Mouse (Mus musculus) frontal cortex, postnatal 36 days (tissue): ENCODE results near the gene Arhgef2.

Experiments
- DNase-seq, 2 experiments: peaks; one replicate each; pipeline ENCODE4 v3.0.0; 2022; ENCODE audit warnings: low spot score in 2 of 2

Arhgef2 gene

DNA sequence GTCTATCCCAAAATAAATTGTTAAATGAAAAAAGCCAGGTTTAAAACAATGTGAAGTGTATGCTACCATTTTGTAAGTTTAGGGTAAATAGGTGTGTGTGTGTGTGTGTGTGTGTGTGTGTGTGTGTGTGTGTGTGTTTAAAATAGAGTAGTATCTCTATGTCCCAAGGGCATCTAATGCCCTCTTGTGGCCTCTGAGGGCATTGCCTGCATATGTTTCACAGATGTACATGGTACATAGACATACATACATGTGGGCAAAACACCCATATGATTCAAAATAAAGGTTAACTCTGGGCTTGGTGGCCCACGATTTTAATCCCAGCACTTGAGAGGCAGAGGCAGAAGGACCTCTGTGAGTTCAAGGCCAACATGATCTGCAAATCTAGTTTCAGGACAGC, 34.9 kb downstream of the Arhgef2 start:
- DNase-seq: peak in 1 of 2 experiments; percentile 79

DNA sequence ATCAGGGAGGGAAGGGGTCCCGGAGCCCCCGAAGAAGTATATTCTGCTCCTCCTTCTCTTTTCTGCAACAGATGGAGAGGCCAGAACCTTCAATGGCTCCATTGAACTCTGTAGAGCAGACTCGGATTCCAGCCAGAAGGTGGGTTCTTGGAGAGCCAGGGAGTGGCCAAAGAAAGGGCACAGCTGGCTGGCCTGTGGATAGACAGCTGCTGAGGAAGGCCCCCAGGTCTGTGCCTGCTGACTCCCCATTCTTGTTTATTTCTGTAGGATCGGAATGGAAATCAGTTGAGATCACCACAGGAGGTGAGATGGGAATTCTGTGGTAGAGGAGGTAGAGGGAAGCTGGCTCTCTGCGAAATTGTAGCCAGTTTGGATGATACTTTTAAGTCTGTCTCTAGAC, 37.3 kb downstream of the Arhgef2 start:
- DNase-seq: no peak

DNA sequence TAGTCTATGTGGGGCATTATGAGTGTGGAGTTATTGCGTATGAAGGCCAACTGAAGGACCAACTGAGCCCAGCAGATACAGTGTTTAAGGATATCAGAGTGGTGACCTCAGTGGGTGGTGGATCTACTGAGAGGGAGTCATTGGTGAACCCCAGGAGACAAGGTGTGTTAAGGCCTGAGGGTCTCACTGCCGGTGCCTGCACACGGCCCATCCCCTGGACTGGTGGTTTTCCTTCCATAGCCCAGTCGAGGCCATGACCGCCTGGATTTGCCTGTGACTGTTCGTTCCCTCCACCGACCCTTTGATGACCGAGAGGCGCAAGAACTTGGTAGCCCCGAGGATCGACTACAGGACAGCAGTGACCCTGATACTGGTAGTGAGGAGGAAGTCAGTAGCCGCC, 40.2 kb downstream of the Arhgef2 start:
- no peak for DNase-seq

DNA sequence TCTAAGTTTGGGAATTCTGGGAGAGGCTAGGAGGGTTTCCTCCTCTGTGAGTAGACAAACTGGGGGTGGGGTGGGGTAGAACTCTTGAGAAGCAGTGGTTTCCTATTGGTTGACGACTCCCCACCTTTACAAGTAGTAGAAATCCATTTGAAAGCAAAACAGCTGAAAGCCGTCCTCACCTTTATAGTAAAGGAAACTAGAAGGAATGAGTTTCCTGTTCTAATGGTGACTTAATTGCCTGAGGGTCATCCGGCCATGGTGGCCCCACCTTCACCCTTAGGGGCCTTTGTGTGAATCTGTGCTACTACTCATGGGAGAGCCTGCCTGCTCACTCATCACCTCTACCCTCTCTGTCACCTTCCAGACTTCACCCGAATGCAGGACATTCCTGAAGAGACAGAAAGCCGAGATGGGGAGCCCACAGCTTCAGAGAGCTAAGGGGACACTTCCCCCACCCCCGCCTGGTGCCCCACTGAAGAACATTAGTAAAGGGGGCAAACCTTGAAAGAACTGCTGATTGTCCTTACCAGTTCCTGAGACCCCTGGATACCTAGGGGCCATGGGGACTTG, 40.7 kb downstream of the Arhgef2 start:
- DNase-seq: no peak

DNA sequence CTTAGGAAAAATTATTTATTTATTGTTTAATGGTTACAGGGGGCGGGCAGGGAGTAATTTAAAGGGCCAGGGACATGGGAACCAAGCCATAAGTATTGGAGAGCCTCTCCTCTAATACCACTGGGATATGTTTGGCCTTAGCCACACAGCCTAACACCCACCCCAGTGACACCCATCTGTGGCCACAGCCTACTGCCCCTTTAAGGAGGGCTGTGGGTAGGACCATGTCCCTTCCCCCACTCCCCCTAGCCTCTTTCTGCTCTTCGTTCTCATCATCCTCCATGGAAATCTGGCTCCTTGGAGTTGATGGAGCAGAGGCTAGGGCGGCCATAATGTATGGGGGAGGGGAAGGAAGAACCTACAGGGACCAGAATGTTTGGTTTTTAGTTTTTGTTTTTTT, 41.3 kb downstream of the Arhgef2 start:
- no peak for DNase-seq

DNA sequence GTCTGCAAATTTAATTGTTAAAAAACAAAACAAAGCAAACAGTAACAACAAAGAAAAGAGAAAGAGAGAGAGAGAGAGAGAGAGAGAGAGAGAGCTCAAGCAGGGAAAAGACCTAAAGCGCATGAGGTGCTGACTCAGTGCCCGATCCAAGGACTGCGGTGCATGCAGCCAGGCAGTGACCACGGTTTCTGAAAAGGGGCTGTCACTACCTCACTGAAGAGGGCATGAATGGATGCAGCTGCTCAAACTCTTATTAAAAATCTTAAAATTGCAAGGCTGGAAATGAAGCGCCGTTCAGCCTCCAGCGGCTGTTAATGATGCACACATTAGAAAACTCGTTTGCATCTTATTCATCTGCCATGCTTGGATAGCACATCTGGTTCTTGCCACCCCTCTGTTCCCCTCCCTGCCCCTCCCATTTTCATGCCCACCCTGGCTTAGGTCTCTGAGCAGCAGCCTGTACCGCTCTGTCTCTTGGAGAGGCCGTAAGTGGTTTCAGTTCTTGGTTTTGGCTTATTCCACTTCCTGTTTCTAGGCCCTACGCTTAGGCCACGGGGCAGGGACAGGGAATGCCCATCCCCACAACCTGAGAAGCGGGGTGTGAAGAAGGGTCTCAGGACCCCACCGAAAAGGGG, 42.1 kb downstream of the Arhgef2 start:
- no peak for DNase-seq

DNA sequence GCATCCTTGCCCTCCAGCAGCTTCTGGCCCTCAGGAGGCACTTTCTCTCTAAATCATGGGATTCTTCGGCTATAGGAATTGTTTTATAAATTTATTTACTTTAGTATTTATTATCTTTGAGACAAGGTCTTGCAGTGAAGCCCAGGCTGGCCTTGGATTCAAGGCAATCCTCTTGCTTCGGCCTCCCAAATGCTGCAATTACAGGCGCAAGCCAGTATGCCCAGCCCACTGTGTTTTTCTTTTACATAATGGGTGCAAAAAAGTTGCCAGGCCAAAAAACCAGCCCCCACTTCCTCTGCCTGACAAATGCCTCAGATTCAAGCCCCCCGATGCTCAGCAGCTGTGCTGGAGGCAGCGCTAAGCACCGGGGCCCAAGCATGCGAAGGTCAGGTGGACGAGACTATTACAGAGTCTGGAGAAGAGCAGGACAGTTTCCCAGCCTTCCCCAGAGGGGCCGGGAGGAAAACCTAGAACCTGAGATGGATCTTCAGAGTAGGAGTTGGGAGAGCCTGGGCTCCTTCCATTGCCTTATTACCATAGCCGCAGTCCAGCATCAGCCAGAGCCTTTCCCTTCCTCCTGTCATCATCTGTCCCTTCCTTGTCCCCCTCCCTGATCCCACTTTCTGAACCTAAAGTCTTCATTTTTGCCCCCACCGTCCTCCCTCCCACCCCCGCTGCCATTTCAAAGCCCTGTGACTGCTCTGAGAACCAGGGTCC, 42.8 kb downstream of the Arhgef2 start:
- DNase-seq: no peak

DNA sequence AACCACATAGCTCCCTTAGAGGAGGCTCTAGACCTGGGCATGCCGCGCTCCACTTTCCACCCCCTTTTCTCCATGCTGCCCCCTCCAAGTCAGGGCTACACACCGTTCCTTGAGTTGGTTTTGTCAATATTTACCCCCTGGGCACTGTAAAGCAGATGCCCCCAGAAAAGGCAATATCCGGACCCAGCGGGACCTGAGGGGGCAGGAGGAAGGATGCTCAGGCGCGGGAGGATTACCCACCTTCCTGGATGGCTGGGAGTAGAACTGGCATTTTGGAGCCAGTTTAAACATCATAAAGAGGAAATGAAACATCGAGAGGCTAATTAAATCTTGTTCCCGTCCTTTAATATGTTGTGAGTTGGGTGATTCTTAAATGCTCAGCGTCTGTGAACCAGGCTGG, 43.4 kb downstream of the Arhgef2 start:
- no peak for DNase-seq

DNA sequence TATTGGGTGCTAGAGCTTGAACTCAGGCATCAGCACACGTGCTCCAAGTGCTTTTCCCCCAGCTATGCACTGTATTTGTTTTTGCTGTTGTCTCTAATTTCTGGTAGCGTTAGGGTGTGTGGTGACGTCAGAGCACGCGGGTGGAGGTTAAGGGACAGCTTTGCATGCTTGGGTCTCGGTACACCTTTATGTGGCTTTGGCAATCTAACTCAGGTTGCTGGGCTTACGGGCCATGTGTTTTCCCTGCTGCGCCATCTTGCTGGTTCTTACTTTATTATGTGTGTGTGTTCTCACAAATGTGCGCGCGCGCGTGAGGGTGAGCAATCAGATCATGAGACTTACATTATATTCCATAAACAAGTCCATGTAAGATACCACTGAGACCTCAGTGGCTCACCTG, 44.2 kb downstream of the Arhgef2 start:
- DNase-seq: no peak

DNA sequence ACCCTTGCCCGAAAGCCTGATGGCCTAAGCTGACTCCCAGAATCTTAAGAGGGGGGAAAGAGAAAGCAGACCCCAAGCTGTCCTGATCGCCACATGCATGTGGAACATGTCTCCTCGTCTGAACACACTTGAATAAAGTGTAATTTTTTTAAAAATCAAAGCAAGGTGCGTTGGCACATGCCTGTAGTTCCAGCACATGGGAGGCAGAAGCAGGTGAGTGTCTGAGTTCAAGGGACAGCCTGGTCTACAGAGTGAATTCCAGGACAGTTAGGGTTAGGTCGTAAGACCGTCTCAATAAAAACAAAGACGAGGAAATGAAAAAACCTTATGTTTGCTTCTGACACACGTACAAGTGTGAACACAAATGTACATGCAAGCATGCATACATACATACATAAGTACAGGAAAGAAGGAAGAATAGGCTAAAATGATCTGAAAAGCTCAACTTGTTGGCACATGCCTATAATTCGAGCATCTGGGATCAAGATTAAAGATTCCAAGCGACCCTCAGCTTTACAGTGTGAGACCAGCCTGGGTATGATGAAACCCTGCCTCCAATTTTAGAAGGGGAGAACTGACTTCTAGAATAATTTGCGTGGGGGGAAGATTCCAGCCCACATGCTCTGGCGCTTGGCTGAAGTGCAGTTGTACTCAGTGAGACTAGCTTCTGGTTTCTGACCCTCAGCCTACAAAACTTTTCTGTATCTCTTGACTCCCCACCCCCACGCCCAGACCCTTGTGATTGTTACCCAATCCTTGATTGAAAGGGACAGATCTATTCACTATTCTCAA, 45.1 kb downstream of the Arhgef2 start:
- DNase-seq: no peak

DNA sequence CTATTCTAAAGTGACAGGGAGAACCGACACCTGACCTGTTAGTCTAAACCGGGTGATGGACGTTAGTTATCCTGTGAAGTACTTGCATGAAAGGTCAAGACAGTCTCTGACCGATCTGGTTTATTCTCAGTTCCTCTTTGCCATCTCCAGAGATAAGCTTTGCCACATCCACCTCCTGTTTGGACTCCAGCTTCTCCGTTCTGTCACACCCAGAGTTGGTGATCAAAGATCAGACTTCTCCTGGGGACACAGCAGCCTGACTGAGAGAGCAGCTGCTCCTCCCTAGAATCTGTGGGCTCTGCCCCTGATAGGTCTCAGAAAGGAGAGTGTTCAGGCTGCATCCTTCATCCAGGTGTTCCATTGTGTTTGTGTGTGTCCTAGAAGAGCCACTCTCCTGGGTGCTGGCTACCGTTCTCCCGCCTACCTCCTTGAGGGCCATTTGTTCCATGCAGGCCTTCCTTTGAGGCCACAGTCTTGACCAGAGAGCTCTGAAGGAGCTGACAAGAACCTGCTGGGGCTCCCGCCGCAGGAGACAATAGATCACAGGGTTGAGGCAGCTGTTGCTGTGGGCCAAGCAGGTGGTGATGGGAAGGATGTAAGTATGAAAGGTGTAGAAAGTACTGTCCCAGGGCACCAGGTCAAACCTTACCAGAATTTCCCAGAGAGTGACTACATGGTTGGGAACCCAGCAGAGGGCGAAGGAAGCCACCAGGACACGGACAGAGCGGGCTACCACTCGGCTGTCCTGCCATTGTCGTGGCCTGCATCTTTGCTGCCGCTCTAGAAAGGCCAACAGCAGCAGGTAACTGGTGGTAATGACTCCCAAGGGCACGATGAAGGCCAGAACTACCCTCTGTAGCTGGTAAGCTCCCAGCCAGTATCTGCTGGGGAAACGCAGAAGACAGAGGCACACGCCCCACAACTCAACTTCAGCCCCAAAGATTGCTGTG, 46.2 kb downstream of the Arhgef2 start:
- no peak for DNase-seq

DNA sequence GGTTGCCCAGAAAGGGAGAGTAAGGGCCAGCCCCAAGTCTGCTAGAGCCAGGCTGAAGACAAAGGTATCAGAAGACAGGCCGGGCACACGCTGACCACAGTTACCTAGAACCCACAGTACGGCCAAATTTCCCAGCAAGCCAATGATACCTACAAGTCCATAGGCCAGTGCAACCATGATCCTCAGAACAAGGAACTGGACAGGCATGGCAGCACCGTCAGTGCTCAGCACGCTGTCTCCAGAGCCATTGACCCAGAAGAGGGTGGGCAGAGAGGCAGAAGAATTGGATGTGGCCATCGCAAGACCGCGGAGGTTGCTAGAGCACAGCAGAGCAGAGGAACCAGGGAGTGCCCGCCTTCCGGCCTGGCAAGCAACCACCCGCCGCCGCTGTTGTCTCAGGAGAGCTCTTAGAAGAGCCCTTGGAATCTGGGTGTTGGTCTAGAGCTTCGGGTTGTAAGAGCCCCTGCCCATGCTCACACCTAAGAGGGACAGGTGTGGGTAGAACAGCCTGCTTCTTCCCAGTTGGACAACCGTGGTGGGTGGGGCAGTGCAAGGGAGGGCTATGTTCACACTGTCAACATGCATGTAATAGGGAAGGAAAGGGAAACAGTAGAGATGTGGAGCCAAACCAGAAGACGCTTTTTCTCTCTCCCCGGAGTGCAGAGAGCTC, 47.2 kb downstream of the Arhgef2 start, which contains the start of gene Rxfp4:
Rxfp4 (minus strand) TSS at position 297 of the 670 bp plus-strand sequence.
- no peak for DNase-seq

DNA sequence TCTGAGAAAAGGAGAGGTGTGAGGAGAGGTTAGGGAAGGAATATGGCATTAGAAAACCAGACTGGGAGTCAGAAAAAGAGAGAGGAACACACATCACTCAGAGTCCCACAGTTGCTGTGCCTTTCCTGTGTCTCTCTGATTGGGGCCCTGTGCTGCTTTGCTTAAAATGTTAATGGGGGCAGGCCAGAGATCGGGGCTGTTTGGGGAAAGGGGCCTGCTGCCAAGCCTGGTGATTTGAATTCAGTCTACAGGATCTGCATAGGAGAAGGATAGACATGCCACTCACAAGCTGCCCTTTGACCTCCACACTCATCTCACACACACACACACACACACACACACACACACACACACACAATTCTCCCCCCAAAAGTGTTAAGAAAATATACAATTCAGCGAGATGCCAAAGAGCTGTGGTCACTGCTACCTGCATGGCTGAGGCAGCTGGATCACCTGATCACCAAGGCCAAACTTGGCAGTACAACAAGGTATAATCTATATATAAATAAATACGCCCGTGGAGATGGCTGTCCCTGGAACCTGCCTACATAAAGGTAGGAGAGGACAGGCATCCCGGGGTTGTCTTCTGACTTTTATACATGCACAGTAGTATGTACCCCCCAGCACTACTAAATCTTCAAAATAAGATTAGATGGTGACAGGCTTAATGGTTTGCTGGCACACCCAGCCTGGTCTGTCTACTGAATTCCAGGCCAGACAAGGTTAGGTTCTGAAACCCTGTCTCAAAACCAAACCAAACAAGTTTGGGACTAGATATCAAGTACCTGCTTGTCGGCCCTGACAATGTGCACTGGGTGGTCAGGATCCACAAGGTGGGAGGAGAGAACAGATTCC, 48.0 kb downstream of the Arhgef2 start:
- DNase-seq: no peak

DNA sequence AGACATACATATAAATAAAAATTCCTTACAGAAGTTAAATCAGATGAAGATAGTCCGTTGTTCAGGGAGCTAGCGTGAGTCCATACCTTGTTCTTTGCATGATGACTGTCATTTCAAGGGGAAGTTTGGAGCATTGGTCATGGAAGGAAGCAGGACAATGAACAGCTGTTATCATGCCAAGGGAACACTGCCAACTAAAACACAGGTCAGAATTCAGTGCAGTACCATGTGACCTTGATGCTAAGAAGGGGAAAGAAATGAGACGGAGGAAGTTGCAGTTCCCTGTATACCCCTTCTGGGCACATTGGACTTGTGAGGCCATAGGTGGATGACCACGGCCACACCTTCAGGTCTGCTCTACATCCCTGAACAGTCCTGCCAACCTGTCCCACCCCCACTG, 48.9 kb downstream of the Arhgef2 start:
- no peak for DNase-seq

DNA sequence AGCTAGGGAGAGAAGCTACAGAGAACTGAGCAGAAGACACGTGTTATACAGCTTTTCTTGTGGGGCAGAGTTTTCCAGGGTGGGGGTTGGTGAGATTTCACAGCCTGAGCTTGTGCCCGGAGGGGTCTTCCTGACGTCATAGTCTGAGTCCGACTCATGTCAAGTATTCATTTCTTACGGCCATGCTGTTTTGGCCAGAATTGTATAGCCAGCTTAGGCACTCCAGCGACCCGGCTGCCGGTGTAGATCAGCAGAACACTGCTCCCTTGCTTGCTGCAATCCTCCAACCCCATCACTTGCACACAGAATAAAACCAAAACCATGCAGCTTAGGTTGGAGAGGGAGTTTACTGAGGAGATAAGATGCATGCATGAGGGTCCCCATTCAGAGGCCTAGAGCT, 49.9 kb downstream of the Arhgef2 start:
- DNase-seq: no peak

DNA sequence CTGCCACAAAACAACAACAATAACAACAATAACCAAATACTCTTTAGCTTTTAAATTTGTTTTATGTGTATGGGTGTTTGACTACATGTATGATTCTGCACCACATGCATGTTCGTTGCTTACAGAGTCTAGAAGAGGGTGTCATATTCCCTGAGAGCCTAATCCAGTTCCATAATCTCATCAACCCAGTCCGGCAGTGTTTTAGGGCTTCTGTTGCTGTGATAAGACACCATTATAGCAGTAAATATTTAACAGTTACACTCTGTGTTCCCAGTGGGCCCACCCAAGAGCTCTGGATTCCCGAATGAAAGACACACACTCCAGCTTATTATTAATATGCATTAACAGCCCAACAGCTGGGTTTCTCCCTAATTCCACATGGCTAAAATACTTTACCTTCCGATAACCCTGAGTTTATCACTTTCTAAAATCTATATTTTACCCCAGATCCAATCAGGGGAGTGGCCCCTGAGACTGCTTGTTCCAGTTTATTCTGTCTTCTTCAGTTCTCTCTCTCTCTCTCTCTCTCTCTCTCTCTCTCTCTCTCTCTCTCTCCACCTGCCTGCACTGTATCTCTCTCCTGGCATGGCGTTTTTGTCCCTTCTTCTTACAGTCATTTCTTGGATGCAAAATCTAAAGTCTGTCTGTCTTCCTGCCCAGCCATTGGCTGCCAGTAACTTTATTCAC, 52.8 kb downstream of the Arhgef2 start:
- DNase-seq: no peak

DNA sequence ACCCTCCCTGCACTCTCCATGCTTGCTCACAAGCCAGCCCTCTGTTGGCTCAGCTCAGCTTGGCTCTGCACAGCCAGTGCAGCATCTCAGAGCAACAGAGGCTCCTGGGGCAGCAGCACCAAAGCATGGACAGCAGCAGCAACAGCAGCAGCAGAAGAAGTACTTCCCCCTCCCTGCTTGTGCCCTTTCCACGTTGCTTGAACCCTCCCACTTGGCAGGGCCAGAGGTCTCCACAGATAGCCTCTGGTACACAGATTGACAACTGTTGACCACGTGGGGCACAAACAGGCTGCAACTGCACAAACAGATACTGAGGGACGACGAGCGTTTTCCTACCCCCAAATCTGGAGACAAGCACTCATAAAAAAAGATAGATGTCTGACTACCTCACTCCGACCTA, 54.0 kb downstream of the Arhgef2 start:
- DNase-seq: no peak

DNA sequence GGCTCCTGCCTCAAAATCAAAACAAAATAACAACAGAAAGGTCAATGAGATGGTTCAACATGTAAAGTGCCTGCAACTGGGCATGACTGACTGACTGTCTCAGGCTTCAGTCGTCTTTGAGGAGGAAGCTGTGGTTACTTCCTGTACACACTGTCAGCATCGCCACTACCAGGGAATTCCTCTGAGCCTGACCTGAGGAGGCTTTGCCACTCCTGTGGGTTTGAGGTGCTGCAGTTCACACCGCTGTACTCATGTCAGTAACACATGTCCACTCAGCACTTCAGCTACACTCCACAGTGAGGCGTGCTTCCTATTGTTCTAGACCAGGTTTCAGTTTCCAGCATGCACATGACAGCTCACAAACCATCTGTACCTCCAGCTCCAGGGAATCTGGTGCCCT, 58.3 kb downstream of the Arhgef2 start:
- DNase-seq: no peak

DNA sequence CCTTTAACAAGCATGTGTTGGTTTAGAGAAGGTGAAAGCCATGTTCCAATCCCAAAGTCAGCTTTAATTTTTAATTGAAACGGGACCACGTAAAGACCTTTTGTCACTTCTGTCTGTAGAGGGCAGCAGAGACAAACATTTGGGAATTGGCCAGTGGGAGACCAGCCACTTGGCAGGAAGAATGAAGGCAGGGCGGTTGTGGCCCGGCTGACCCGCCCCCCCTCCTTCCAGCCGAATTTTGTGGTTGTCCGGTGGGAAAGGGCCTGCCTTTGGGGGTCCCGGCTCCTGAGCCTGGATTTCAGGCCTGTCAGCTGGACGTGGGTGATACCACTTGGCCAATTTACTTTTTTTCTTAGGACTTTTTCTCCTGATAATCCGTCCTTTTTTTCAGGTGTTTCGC, 71.6 kb downstream of the Arhgef2 start:
- peak; percentile 28 to 52 for DNase-seq
